Mouse (Mus musculus) spleen, adult 2 months (tissue): ENCODE measurements around the gene Chmp6.

Experiments
- CTCF ChIP-seq: fragments of 200-500 bp; IDR thresholded peaks from 2 replicates; pipeline ENCODE4 v1.5.1; 2011; ENCODE audit warnings: mild to moderate bottlenecking, inconsistent platforms; ENCODE audit not compliant: insufficient read depth, insufficient read length, insufficient replicate concordance; ENCODE audit errors: extremely low read depth
- POLR2A ChIP-seq: fragments of 200-500 bp; IDR thresholded peaks from 2 replicates; pipeline ENCODE4 v1.6.1; 2011; ENCODE audit warnings: low read depth, low read length, inconsistent platforms

DNA sequence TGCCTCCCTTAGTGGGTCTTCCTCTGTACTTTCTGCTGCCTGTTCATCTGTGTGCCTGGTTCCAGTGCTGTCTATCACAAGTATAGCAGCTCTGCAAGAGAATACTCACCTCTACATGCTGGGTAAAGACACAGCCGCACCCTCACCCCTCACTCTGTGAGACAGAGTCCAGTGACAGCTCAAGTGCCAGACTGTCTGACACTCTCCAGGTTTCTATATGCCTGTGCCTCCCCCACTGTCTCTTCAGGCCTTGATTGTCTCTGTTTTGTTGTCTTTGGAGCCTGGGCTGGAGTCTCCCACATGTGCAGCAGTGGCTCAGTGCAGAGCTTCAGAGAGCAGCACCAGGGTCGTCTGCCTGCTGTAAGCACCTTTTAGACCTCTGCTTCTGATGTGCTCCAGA lies 29.6 kb upstream of the Chmp6 start:
- no peak for TF ChIP-seq CTCF
- no peak for TF ChIP-seq POLR2A
